Comparison of ENCODE assay signal across 8 mouse cellular contexts in the genomic region with DNA sequence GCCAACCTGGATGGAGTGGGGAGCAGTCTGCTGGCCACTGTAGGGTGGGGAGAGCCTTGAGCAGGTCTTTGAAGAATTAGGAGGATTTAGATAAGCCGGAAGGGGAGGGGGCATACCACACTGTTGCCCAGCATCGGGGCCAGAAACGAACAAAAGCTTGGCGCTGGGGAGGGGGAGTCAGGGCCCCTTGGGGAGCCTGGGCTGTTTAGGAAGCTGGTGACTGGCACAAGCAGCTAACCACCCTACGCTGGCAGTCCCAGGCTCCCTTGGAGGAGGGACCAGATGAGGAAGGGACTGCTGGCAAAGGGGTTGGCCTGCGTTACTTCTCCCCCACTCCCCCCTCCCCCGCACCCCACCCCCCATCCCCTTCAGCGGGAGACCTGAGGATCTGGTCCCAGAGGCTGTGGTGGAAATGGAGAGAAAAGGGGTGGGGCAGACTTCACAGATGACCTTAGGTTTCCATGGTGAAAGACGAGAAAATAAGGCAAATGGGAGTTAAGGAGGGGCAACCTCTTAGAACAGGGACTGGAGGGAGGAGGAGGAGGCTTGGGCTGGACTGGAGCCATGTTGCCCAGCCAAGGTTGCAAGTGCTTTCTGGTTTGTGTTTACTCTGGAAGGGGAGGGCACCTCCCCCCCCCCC. TPM values are rescaled to one million over a fixed set of nuclear protein-coding genes. Genes with fewer than 3 reads are reported as not detected.
DNase-seq lines count a peak whose midpoint lies in the region; ATAC-seq lines count a peak whose summit lies in the region.

No protein-coding gene starts in this region.

- peaks cover 83% of the 10 kb centered on the region for H3K4me1 ChIP-seq in intestine, embryonic 14.5 days (replicated peaks; ENCODE audit: control insufficient read depth, insufficient read depth, low read length)
- peaks cover 78% of the 10 kb centered on the region for H3K4me1 ChIP-seq in liver, embryonic 16.5 days (ENCODE audit: control insufficient read depth, low read depth, low read length)
- peaks cover 8% of the 10 kb centered on the region for H3K4me1 ChIP-seq in neural tube, embryonic 14.5 days (ENCODE audit: control insufficient read depth, insufficient read depth, low read length)

- peak overlapping the region; percentile 89 for H3K27ac ChIP-seq in intestine, embryonic 14.5 days (ENCODE audit: low read depth)
- H3K27ac ChIP-seq in liver, embryonic 16.5 days (ENCODE audit: low read length), result peak overlapping the region; percentile 98
- H3K27ac ChIP-seq in neural tube, embryonic 14.5 days (ENCODE audit: low read depth, low read length), result 0 out of 2 replicates have a peak overlapping the region, but pooled peaks have one; percentile 23

- peak overlapping the region; percentile 37 for H3K9ac ChIP-seq in intestine, embryonic 14.5 days (ENCODE audit: low read length)
- peak overlapping the region; percentile 77 for H3K9ac ChIP-seq in liver, embryonic 16.5 days (ENCODE audit: low read depth, low read length)
- no peak overlapping the region for H3K9ac ChIP-seq in neural tube, embryonic 14.5 days (replicated peaks; ENCODE audit: low read depth, low read length)

- no peak overlapping the region for H3K4me3 ChIP-seq in intestine, embryonic 14.5 days (ENCODE audit: low read depth, low read length)
- H3K4me3 ChIP-seq in liver, embryonic 16.5 days (ENCODE audit: low read depth, low read length), result peak overlapping the region; percentile 75
- no peak overlapping the region for H3K4me3 ChIP-seq in neural tube, embryonic 14.5 days (ENCODE audit: low read depth, low read length)

- H3K9me3 ChIP-seq in intestine, embryonic 14.5 days (ENCODE audit: control insufficient read depth, low read length), result no peaks in the 10 kb centered on the region
- no peaks in the 10 kb centered on the region for H3K9me3 ChIP-seq in liver, embryonic 16.5 days (replicated peaks; ENCODE audit: control insufficient read depth, low read length)
- no peaks in the 10 kb centered on the region for H3K9me3 ChIP-seq in neural tube, embryonic 14.5 days (ENCODE audit: control insufficient read depth, low read length)

- H3K36me3 ChIP-seq in intestine, embryonic 14.5 days (ENCODE audit: control insufficient read depth, insufficient read depth, low read length), result peaks cover 12% of the 10 kb centered on the region; the same call in 1 of the 2 replicates
- peaks cover 39% of the 10 kb centered on the region for H3K36me3 ChIP-seq in liver, embryonic 16.5 days (ENCODE audit: control insufficient read depth, insufficient read depth)
- H3K36me3 ChIP-seq in neural tube, embryonic 14.5 days (ENCODE audit: control insufficient read depth, insufficient read depth, low read length), result no peaks in the 10 kb centered on the region

- peak overlapping the region; percentile 43 for H3K4me2 ChIP-seq in intestine, embryonic 14.5 days (ENCODE audit: low read length)
- peak overlapping the region; percentile 76 for H3K4me2 ChIP-seq in liver, embryonic 16.5 days (ENCODE audit: low read depth, low read length)
- H3K4me2 ChIP-seq in neural tube, embryonic 14.5 days (ENCODE audit: low read depth, low read length), result 0 out of 2 replicates have a peak overlapping the region, but pooled peaks have one; percentile 9

- 9% methylated on average over 8 of the region's 9 CpGs for WGBS in intestine, embryonic 14.5 days
- WGBS in liver, embryonic 16.5 days (ENCODE audit: insufficient replicate concordance), result 16% methylated on average over 9 of the region's 9 CpGs
- WGBS in neural tube, embryonic 14.5 days, result 1% methylated on average over 7 of the region's 9 CpGs

- no peaks in the 10 kb centered on the region for H3K27me3 ChIP-seq in intestine, embryonic 14.5 days (replicated peaks; ENCODE audit: control insufficient read depth, insufficient read depth, low read length)
- H3K27me3 ChIP-seq in liver, embryonic 16.5 days (ENCODE audit: control insufficient read depth, insufficient read depth, low read depth, low read length), result no peaks in the 10 kb centered on the region
- no peaks in the 10 kb centered on the region for H3K27me3 ChIP-seq in neural tube, embryonic 14.5 days (ENCODE audit: control insufficient read depth, insufficient read depth, low read length)

- ATAC-seq in erythroid progenitor cell, adult 5-6 weeks (replicated peaks; ENCODE audit: low FRiP score, poor library complexity, severe bottlenecking), result peak; percentile 15
- peak; percentile 45 for ATAC-seq in intestine, embryonic 14.5 days (replicated peaks; ENCODE audit: low FRiP score, low TSS enrichment, low read depth)
- ATAC-seq in liver, embryonic 16.5 days (ENCODE audit: low read depth), result peak; percentile 14
- peak; percentile 77 for ATAC-seq in neural tube, embryonic 14.5 days (ENCODE audit: low read depth)

- DNase-seq in urinary bladder, postnatal 14 days (ENCODE audit: low spot score), result peak; percentile 69
- DNase-seq in urinary bladder, postnatal 4 days (ENCODE audit: low spot score in 2 of 2), result no peak
- DNase-seq in intestine, embryonic 14.5 days (ENCODE audit: low spot score), result no peak
- DNase-seq in left cerebral cortex, postnatal 36 days (ENCODE audit: low spot score in 2 of 2), result no peak
- no peak for DNase-seq in left cerebral cortex, postnatal 14 days (ENCODE audit: low spot score in 2 of 2)

- intact Hi-C loops in left cerebral cortex, postnatal 36 days (cut with DNase I), result loop anchor here (5.0 kb wide), 1 partner anchor 51 kb away; no protein-coding TSS in a partner anchor
- intact Hi-C loops in left cerebral cortex, postnatal 14 days (cut with DNase I), result loop anchor here (5.0 kb wide), 1 partner anchor 524 kb away; no protein-coding TSS in a partner anchor

RNA-seq across cellular contexts. Expression of a gene that starts 7.8 kb away (rescaled TPM):
- 583 and 622 TPM in 2 replicates for total RNA-seq in erythroid progenitor cell, adult 5-6 weeks (2015; ENCODE audit: low replicate concordance)
- total RNA-seq in erythroid progenitor cell, adult 5-6 weeks (2017; ENCODE audit: low replicate concordance), result 406 and 427 TPM in 2 replicates
- 75.2 and 88.0 TPM in 2 replicates for polyA plus RNA-seq in intestine, embryonic 14.5 days (2014; fragmentation: Nextera tagmentation; extraction: Ambion mirVana)
- 77.7 and 88.9 TPM in 2 replicates for polyA plus RNA-seq in liver, embryonic 16.5 days (2015; fragmentation: Nextera tagmentation; extraction: Ambion mirVana)
- polyA plus RNA-seq in neural tube, embryonic 14.5 days (2014; fragmentation: Nextera tagmentation; extraction: Ambion mirVana), result 15.8 and 20.1 TPM in 2 replicates
- 10 to 100 TPM; 25.7 to 31.5 TPM for total RNA-seq in left cerebral cortex, postnatal 36 days (2021)
- total RNA-seq in left cerebral cortex, postnatal 14 days (2021), result 10 to 100 TPM; 24.2 to 31.2 TPM

Comparison
In these comparisons a context has a peak if more than half of its experiments do, and no peak if none do; other contexts are left out.
1. ATAC-seq: peak in every context shown above with its lines; median percentile 77 in neural tube, embryonic 14.5 days; 45 in intestine, embryonic 14.5 days; 15 in erythroid progenitor cell, adult 5-6 weeks; 14 in liver, embryonic 16.5 days.
2. H3K27ac ChIP-seq: peak in every context shown above with its lines; median percentile 98 in liver, embryonic 16.5 days; 89 in intestine, embryonic 14.5 days; 23 in neural tube, embryonic 14.5 days.
3. H3K4me2 ChIP-seq: peak in every context shown above with its lines; median percentile 76 in liver, embryonic 16.5 days; 43 in intestine, embryonic 14.5 days; 9 in neural tube, embryonic 14.5 days.
4. RNA of a gene that starts 7.8 kb away (total RNA-seq): 406 to 622 TPM in erythroid progenitor cell, adult 5-6 weeks; 25.7 to 31.5 TPM in left cerebral cortex, postnatal 36 days and 24.2 to 31.2 TPM in left cerebral cortex, postnatal 14 days; every median in the first group is over 10 times any median in the second.